Mouse (Mus musculus) forebrain, embryonic 12.5 days (tissue): Measurements from ENCODE around the gene Ceacam1. TPM values are rescaled to one million over a fixed set of nuclear protein-coding genes. Genes with fewer than 3 reads are reported as not detected.
"Not testable (repeated sequence)": the region's sequence is repeated elsewhere in the genome, so short reads cannot be mapped to it uniquely, and the experiment has no call there.

ENCODE experiments used
- ATAC-seq: fragments of 200-750 bp; cut with Nextera tagmentation; 2 replicates; pipeline ENCODE4 v1.8.0; 2017; ENCODE audit warnings: moderate TSS enrichment; ENCODE audit not compliant: low FRiP score
- H3K27ac ChIP-seq: fragments of 300-500 bp; sonication (generic); 2 replicates; pipeline ENCODE4 v1.5.1; 2016; ENCODE audit warnings: mild to moderate bottlenecking
- H3K27me3 ChIP-seq: fragments of 300-500 bp; sonication (generic); 2 replicates; pipeline ENCODE4 v1.6.1; 2016; ENCODE audit warnings: mild to moderate bottlenecking
- H3K36me3 ChIP-seq: fragments of 300-500 bp; sonication (generic); replicated peaks from 2 replicates; pipeline ENCODE4 v1.6.1; 2016; ENCODE audit warnings: mild to moderate bottlenecking
- H3K4me1 ChIP-seq: fragments of 300-500 bp; sonication (generic); 2 replicates; pipeline ENCODE4 v1.6.1; 2016
- H3K4me2 ChIP-seq: fragments of 300-500 bp; sonication (generic); 2 replicates; pipeline ENCODE4 v1.6.1; 2016; ENCODE audit warnings: mild to moderate bottlenecking, moderate library complexity
- H3K4me3 ChIP-seq: fragments of 300-500 bp; sonication (generic); replicated peaks from 2 replicates; pipeline ENCODE4 v1.5.1; 2016; ENCODE audit warnings: mild to moderate bottlenecking
- H3K9ac ChIP-seq: fragments of 300-500 bp; sonication (generic); 2 replicates; pipeline ENCODE4 v1.6.1; 2016; ENCODE audit warnings: mild to moderate bottlenecking
- H3K9me3 ChIP-seq: fragments of 300-500 bp; sonication (generic); 2 replicates; pipeline ENCODE4 v1.6.1; 2016
- whole genome bisulfite sequencing: fragments of 180-500 bp; shearing (Covaris S2); methylation state at CpG from one replicate; pipeline ENCODE4 v1.1.7; 2016; 5-methylcytosine and 5-hydroxymethylcytosine counted together
- polyA plus RNA-seq: library from polyadenylated mRNA; unstranded; fragments of >200 nt; fragmentation: Nextera tagmentation; extraction: Ambion mirVana; gene quantifications from 2 replicates; pipeline ENCODE4 v1.2.1, GENCODE M21; 2016

Gene Ceacam1
- 0.23 and 0.51 TPM in 2 replicates for polyA plus RNA-seq

GRCm38 (mm10) chr7:25477091-25477751 is at the start of gene Ceacam1:
Gene Ceacam1, minus strand, starts transcription at chr7:25477603.
- not testable (repeated sequence) for H3K9ac ChIP-seq, H3K4me3 ChIP-seq, ATAC-seq, H3K27me3 ChIP-seq, H3K9me3 ChIP-seq, H3K27ac ChIP-seq, H3K4me2 ChIP-seq, H3K36me3 ChIP-seq, H3K4me1 ChIP-seq
- 46% methylated on average over 5 of the region's 5 CpGs for WGBS

- not testable (repeated sequence) for H3K4me2 ChIP-seq, H3K27me3 ChIP-seq, H3K4me1 ChIP-seq, H3K36me3 ChIP-seq, H3K9ac ChIP-seq, H3K4me3 ChIP-seq, H3K27ac ChIP-seq, H3K9me3 ChIP-seq
- ATAC-seq, result peak; percentile 75; the same call in 1 of the 2 replicates
- 70% methylated on average over 2 of the region's 5 CpGs for WGBS
These were observed 38.8 kb upstream of the Ceacam1 start for GRCm38 (mm10) chr7:25516070-25516777.

DNA sequence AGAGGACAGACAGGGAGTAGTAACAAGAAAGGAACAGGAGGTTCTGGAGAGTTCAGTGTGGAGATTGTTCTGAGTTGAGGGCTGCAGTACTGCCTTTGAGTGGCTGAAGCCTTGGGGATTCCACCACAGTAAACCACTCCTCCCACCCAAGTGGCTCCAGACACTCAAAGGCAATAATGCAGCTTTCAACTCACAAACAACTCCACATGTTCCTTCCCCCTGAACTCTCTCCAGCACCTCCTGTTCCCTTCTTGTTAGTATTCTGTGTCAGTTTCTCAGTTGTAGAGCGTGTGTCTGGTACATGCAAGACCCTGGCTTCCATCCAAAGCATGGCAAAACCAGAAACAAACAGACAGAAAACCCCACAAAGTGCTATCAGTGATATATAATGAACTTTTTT is 38.3 kb upstream of the Ceacam1 start:
- H3K27me3 ChIP-seq, H3K9ac ChIP-seq, H3K27ac ChIP-seq, H3K9me3 ChIP-seq, H3K4me2 ChIP-seq, H3K36me3 ChIP-seq, H3K4me1 ChIP-seq, H3K4me3 ChIP-seq: not testable (repeated sequence)
- WGBS, result 47% methylated on average over 1 of the region's 1 CpGs
- ATAC-seq, result peak; percentile 86; the same call in 1 of the 2 replicates

GRCm38 (mm10) chr7:25509925-25510324 is 32.5 kb upstream of the Ceacam1 start:
- no peak for ATAC-seq
- 76% methylated on average over 3 of the region's 3 CpGs for WGBS
- H3K9me3 ChIP-seq, result no peaks in the 10 kb centered on the region
- H3K4me2 ChIP-seq, result no peak overlapping the region
- no peaks in the 10 kb centered on the region for H3K27me3 ChIP-seq
- no peak overlapping the region for H3K4me3 ChIP-seq
- H3K4me1 ChIP-seq, result no peaks in the 10 kb centered on the region
- no peak overlapping the region for H3K9ac ChIP-seq
- no peak overlapping the region for H3K27ac ChIP-seq
- H3K36me3 ChIP-seq, result no peaks in the 10 kb centered on the region

DNA sequence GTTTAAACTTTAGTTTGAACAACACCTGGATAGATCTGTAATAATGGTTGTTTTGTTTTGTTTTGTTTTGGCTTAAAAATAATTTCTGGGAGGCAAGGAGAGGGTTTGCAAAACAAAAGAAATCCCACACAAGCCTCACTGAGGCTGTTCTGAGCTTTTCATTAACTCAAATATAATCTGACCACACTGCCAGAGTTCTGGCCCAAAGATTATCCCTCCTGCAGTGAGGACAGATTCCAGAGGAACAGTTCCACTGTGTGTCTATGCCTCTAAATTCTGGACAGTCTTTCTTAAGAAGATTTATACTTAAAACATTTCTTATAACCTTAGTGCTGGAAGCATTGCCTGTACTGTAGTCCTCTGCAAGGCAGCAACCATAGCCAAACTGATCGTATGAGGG is 17.2 kb upstream of the Ceacam1 start:
- H3K4me1 ChIP-seq, result no peaks in the 10 kb centered on the region
- H3K9me3 ChIP-seq, result no peaks in the 10 kb centered on the region
- no peak overlapping the region for H3K4me3 ChIP-seq
- H3K9ac ChIP-seq, result no peak overlapping the region
- no peak overlapping the region for H3K4me2 ChIP-seq
- 84% methylated on average over 1 of the region's 1 CpGs for WGBS
- no peaks in the 10 kb centered on the region for H3K27me3 ChIP-seq
- ATAC-seq, result no peak
- H3K36me3 ChIP-seq, result no peaks in the 10 kb centered on the region
- H3K27ac ChIP-seq, result no peak overlapping the region

GRCm38 (mm10) chr7:25490698-25491097 is 13.3 kb upstream of the Ceacam1 start:
- H3K9me3 ChIP-seq, H3K4me3 ChIP-seq, H3K9ac ChIP-seq, H3K4me1 ChIP-seq, H3K27ac ChIP-seq, H3K36me3 ChIP-seq, H3K27me3 ChIP-seq, ATAC-seq, H3K4me2 ChIP-seq: not testable (repeated sequence)
- WGBS, result no CpG with 5 or more reads among the region's 1 CpGs

DNA sequence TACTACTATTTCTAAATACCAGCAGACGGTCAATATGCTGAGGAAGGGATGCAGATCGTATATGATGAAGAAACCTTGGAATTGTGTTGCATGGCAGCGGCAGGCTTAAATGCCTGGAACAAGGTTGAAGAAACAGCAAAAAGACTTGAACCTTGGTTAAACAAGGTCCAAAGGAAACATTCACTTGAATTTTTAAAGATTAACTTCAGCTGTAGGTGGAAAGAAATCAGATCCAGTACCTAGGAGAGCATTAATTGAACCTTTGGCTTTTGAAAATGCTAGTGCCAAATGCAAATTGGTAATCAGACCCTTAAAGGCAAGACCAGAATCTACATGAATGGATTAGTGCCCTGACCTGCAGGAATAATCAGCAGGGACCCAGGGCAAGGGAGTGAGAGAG is 12.0 kb upstream of the Ceacam1 start:
- not testable (repeated sequence) for H3K9me3 ChIP-seq, H3K4me2 ChIP-seq, H3K9ac ChIP-seq, H3K27me3 ChIP-seq, ATAC-seq, H3K4me1 ChIP-seq, H3K36me3 ChIP-seq, H3K4me3 ChIP-seq, H3K27ac ChIP-seq
- 92% methylated on average over 3 of the region's 3 CpGs for WGBS

- Histone ChIP-seq H3K27ac (no peak overlapping the region), H3K36me3 (no peaks in the 10 kb centered on the region), H3K4me2 (no peak overlapping the region), H3K9ac (no peak overlapping the region), H3K4me3 (no peak overlapping the region), H3K9me3 (no peaks in the 10 kb centered on the region), H3K27me3 (no peaks in the 10 kb centered on the region), H3K4me1 (no peaks in the 10 kb centered on the region)
- no peak for ATAC-seq
- whole genome bisulfite sequencing, result 23% methylated on average over 1 of the region's 1 CpGs
These were observed 8.8 kb upstream of the Ceacam1 start for GRCm38 (mm10) chr7:25486186-25486585.

- H3K9ac ChIP-seq, result no peak overlapping the region
- H3K4me1 ChIP-seq, result no peaks in the 10 kb centered on the region
- no peaks in the 10 kb centered on the region for H3K27me3 ChIP-seq
- WGBS, result 68% methylated on average over 5 of the region's 5 CpGs
- ATAC-seq, result no peak
- no peaks in the 10 kb centered on the region for H3K9me3 ChIP-seq
- no peak overlapping the region for H3K27ac ChIP-seq
- no peak overlapping the region for H3K4me2 ChIP-seq
- H3K36me3 ChIP-seq, result no peaks in the 10 kb centered on the region
- H3K4me3 ChIP-seq, result no peak overlapping the region
These were observed 7.7 kb upstream of the Ceacam1 start for GRCm38 (mm10) chr7:25485061-25485460.

DNA sequence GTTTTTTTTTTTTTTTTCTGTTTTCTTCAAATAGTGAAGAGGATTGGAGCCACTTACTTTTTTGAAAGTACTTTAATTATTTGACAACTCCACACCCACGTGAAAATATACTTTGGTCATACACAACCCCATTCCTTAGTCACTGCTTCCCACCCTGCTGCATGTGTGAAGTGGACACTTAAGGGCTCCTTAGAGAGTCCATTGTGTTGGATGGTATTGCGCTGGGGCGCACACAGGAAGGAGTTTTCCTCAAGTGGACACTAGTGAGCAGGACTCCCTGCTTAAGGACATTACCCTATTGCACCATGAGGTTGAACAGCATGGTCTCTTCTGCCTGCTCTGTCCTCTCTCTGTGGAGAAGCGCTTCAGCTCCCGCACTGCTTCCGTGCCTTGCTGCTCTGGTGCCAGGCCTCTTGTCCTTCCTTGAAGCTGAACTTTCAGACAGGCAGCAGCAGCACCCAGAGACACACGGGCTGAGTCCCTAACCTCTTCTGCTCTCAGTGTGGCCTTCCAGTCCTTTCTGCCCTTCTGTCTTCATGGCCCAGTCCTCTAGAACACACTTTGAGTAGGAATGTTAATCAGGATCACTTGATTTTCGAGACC is 5.8 kb upstream of the Ceacam1 start:
- H3K9ac ChIP-seq, result no peak overlapping the region
- ATAC-seq, result no peak
- no peaks in the 10 kb centered on the region for H3K36me3 ChIP-seq
- H3K9me3 ChIP-seq, result no peaks in the 10 kb centered on the region
- no peak overlapping the region for H3K4me3 ChIP-seq
- H3K27ac ChIP-seq, result no peak overlapping the region
- 75% methylated on average over 8 of the region's 8 CpGs for WGBS
- H3K4me2 ChIP-seq, result no peak overlapping the region
- no peaks in the 10 kb centered on the region for H3K27me3 ChIP-seq
- H3K4me1 ChIP-seq, result no peaks in the 10 kb centered on the region

GRCm38 (mm10) chr7:25480791-25481190 is 3.4 kb upstream of the Ceacam1 start:
- not testable (repeated sequence) for H3K4me3 ChIP-seq, H3K4me1 ChIP-seq, H3K9me3 ChIP-seq, H3K27ac ChIP-seq, ATAC-seq, H3K36me3 ChIP-seq, H3K4me2 ChIP-seq, H3K27me3 ChIP-seq, H3K9ac ChIP-seq
- 65% methylated on average over 8 of the region's 8 CpGs for WGBS

DNA sequence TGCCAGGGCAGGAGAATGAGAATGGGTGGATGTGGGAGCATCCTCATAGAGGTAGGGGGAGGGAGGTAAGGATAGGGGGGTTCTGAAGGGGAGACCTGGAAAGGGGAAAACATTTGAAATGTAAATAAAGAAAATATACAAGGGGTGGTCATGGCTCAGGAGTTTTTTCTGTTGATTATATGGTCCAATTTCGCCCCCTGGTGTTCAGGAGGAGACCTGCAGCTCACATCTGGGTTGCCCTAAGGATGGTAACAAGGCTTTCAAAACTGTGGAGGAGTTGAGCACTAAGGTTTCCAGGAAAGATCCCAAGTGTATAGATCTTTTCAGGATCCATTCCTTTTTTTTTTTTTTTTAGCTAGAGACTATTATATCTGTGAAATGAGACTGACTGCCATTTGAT is 2.0 kb upstream of the Ceacam1 start:
- no peak overlapping the region for H3K27ac ChIP-seq
- 0% methylated on average over 1 of the region's 1 CpGs for WGBS
- no peak overlapping the region for H3K9ac ChIP-seq
- no peak for ATAC-seq
- no peaks in the 10 kb centered on the region for H3K9me3 ChIP-seq
- peaks cover 4% of the 10 kb centered on the region; the same call in 1 of the 2 replicates for H3K4me1 ChIP-seq
- H3K4me3 ChIP-seq, result no peak overlapping the region
- no peaks in the 10 kb centered on the region for H3K27me3 ChIP-seq
- no peaks in the 10 kb centered on the region for H3K36me3 ChIP-seq
- H3K4me2 ChIP-seq, result no peak overlapping the region

DNA sequence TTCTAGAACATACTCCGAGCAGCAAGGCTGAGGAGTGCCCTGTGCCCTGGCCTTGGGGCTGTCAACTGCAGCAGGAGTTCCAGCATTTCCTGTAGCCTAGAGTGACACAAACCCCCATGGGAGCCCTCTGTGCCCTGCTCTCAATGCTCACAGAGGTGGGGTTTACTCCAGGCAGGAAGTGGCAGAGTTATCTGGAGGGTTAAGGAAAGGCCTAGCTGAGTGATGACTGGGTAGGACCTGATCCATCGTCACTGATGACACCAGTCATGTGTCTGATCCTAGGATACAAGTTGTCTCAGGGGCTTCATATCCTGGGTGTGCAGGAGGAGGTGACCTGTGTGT is 320 bp upstream of the Ceacam1 start:
- H3K9me3 ChIP-seq, H3K27me3 ChIP-seq, H3K4me3 ChIP-seq, H3K4me1 ChIP-seq, H3K9ac ChIP-seq, H3K36me3 ChIP-seq, H3K27ac ChIP-seq, ATAC-seq, H3K4me2 ChIP-seq: not testable (repeated sequence)
- 78% methylated on average over 2 of the region's 2 CpGs for WGBS
